Mouse (Mus musculus) common myeloid progenitor, adult 5-6 weeks (primary cell): ENCODE results near the gene Gm14419. TPM values are rescaled to one million over a fixed set of nuclear protein-coding genes. Genes with fewer than 3 reads are reported as not detected.
"Not testable (repeated sequence)": the region's sequence is repeated elsewhere in the genome, so short reads cannot be mapped to it uniquely, and the experiment has no call there.

Experiments used
- ATAC-seq: replicated peaks from 2 replicates; pipeline ENCODE4 v1.8.0; 2016; ENCODE audit warnings: low read depth, mild to moderate bottlenecking, moderate TSS enrichment, inconsistent platforms; ENCODE audit not compliant: poor library complexity, severe bottlenecking
- total RNA-seq: library from RNA; stranded (forward); fragments of 200-1000, 187-1606 nt; gene quantifications from 2 replicates; pipeline ENCODE4 v1.2.3, GENCODE M21; 2017

The Gm14419 gene
- total RNA-seq = 5.7 and 7.6 TPM in 2 replicates

DNA sequence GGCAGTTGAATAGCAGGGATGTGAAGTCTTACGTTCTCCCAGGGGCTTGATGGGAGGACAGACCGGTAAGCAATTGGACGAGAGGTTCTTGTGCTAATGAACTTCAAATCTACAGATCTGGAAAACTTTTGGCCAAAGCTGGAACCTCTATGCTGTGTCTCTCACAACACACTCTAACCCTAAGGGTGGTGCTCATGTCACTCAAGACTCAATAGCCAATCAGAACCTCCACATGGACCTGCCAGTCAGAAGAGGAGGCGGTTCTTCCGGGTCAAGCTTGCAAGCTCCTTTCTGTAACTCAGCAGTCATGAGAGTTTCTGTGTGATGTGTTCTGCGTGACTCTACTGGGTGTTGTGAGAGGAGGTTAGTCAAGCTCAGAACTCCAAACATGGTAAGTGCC lies at the start of gene Gm14419:
Gene Gm14419 (plus strand): TSS at position 301 of the 400 bp plus-strand sequence.
- not testable (repeated sequence) for ATAC-seq

Other genes with a start within 250 kb of the Gm14419 start
- gene Gm14295, start 202.3 kb upstream of the Gm14419 start, total RNA-seq = 9.3 and 16.1 TPM in 2 replicates
- not detected in 2 replicates for gene Gm14408, start 169.8 kb upstream of the Gm14419 start, total RNA-seq
- 3.6 and 16.4 TPM in 2 replicates for gene Gm14296, start 73.1 kb upstream of the Gm14419 start, total RNA-seq
- gene Gm14401, start 73.4 kb downstream of the Gm14419 start, total RNA-seq = not detected in 2 replicates
- 3.0 and 12.7 TPM in 2 replicates for gene Gm14410, start 205.5 kb downstream of the Gm14419 start, total RNA-seq